Mouse (Mus musculus) megakaryocyte, embryonic 14.5 days (primary cell): ENCODE measurements around the gene Crlf1.

ENCODE experiments used
- FLI1 ChIP-seq: IDR thresholded peaks from 2 replicates; pipeline ENCODE4 v1.6.1; 2012; ENCODE audit warnings: low read length, inconsistent platforms, mixed read lengths
- GATA1 ChIP-seq: IDR thresholded peaks from 3 replicates; pipeline ENCODE4 v1.6.1; 2012; ENCODE audit warnings: mixed read lengths, low read length, inconsistent platforms, borderline replicate concordance

DNA sequence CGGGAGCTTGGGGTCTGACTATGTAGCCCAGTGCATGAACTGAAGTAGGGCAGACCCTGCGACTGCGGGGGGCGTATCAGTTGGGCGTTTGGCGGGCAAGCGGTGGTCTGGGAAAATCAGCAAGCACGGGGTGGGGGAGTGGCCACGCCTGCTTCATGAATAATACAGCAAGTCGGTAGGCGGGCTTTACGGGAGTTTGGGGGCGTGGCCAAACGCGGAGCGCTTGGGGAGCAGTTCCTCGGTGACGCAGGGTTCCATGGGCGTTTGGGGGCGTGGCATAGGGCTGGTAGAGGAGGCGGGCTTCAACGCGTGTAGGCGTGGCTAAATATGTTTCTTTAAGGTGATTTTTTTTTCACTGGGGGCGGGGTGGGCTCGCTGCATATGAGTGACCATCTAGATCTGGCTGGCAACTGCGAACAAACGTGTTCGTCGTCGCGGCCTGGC is 45.7 kb downstream of the Crlf1 start:
- TF ChIP-seq GATA1 (no peak), FLI1 (no peak)
